Mouse (Mus musculus) MEL-GATA-1-ER (cell line): ENCODE measurements around the gene Hcn2.
"Not testable (repeated sequence)": the region's sequence is repeated elsewhere in the genome, so short reads cannot be mapped to it uniquely, and the experiment has no call there.

Source experiments
- DNase-seq: peaks from one replicate; pipeline ENCODE4 v3.0.0-alpha.2; 2012; ENCODE audit warnings: low read depth; ENCODE audit errors: extremely low read depth

Gene Hcn2

GRCm38 (mm10) chr10:79743161-79743560, 26.7 kb downstream of the Hcn2 start:
- DNase-seq = no peak

- no peak for DNase-seq
Measured at GRCm38 (mm10) chr10:79743650-79744365, 27.4 kb downstream of the Hcn2 start.

- no peak for DNase-seq
Measured at GRCm38 (mm10) chr10:79745411-79745810, 29.0 kb downstream of the Hcn2 start.

- DNase-seq = peak; percentile 98
Measured at GRCm38 (mm10) chr10:79745898-79746773, 29.7 kb downstream of the Hcn2 start, which contains the start of gene Polrmt. Gene Polrmt, minus strand, starts transcription at chr10:79746581.

DNA sequence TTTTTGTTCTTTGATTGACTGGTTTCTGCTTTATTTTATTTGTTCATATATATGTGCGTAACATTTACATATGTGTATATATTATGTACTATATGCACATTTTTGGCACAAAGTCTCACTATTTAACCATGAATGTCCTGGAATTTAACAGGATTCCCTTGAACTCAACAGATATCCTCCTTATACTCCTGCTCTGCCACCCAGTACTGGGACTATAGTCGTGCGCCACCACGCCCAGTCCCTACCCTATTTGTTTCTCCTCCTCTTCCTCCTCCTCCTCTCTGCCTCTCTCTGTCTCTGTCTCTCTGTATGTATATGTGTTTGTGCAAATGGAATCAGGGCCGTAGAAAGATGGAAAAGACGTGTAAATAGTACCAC, 30.3 kb downstream of the Hcn2 start:
- no peak for DNase-seq

- DNase-seq = no peak
Measured at GRCm38 (mm10) chr10:79748496-79748895, 32.1 kb downstream of the Hcn2 start.

- DNase-seq = no peak
Measured at GRCm38 (mm10) chr10:79754856-79755516, 38.6 kb downstream of the Hcn2 start, which contains the start of gene Fgf22. Gene Fgf22, plus strand, starts transcription at chr10:79755076.

DNA sequence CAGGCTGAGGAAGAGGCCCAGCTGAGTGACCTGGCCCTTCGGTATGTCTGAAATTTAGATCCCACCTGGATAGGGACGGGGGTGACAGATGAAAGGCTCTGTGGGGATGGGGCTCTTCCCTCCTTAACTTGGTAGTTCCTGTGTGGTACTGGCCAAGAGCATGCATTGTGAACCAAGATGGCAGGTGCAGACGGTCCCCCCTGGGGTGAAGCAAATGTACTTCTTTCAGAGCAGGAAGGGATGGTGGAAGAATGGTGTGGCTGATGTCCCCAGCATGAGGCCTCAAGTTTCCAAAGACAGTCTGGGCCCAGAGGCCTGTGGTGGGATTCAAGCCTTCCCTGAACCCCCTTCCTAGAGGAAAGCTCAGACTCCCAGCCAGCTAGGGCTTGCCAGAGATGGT, 39.4 kb downstream of the Hcn2 start:
- DNase-seq = no peak

DNA sequence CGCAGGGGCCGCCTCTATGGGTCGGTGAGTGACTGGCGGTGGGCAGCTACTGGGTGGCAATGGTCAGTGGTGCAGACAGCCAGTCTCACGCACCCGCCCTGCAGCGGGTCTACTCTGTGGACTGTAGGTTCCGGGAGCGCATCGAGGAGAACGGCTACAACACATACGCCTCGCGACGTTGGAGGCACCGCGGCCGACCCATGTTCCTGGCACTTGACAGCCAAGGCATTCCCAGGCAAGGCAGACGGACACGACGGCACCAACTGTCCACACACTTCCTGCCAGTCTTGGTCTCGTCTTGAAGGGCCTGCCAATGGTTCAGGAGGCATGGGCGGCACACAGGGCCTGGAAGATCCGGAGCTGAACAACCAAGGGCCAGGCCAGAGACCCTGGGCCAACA, 40.2 kb downstream of the Hcn2 start:
- DNase-seq = no peak

GRCm38 (mm10) chr10:79759675-79760074, 43.2 kb downstream of the Hcn2 start:
- DNase-seq = not testable (repeated sequence)

- no peak for DNase-seq
Measured at GRCm38 (mm10) chr10:79760603-79761143, 44.2 kb downstream of the Hcn2 start.

DNA sequence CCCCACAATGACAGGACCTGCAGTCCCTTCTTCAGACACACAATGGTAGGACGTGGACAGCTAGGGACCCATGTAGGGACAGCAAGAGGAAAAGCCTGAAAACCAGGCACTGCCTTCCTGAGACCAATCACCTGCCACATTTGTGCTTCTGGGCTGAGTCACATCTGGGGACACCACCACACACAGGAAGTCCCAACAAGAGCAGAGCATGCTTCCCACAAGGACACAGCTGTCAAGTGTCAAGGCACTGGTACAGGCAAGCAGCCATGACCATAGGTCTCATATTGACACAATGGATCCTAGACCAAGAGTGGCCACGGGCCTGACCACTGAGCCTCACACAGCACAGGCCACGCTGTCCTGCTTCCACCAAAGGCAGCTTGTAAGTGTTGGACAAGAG, 46.4 kb downstream of the Hcn2 start:
- DNase-seq = no peak

GRCm38 (mm10) chr10:79764234-79764633, 47.8 kb downstream of the Hcn2 start:
- DNase-seq = no peak

DNA sequence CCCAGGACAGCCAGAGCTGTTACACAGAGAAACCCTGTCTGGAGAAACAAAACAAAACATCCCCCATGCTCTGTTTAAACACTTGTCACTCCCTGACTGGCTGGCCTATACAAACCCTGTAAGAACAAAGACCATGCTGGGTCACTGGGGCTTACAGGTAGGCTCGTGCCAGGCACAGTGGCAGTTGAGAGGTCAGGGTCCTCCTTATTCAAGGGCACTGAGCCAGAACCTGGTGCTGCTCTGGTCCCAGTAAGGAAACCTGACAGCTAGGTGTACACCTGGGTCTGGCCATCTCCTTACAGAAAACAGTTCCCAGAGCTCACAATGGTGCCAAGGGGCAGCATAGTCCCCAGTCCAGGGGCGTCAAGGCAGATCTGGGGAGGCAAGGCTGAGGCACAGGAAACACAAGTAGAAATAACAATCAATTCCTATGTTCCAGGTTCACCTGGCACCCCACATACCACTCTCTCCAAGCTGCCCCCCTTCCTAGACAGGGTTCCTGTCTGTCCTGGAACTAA, 48.9 kb downstream of the Hcn2 start:
- no peak for DNase-seq

GRCm38 (mm10) chr10:79766001-79766507, 49.6 kb downstream of the Hcn2 start:
- DNase-seq = no peak

GRCm38 (mm10) chr10:79766508-79767325, 50.3 kb downstream of the Hcn2 start, which contains the start of gene Rnf126:
Gene Rnf126, minus strand, starts transcription at chr10:79766952.
- DNase-seq = peak; percentile 97

- DNase-seq = peak; percentile 67
Measured at GRCm38 (mm10) chr10:79767372-79768244, 51.2 kb downstream of the Hcn2 start.

GRCm38 (mm10) chr10:79768400-79768799, 52.0 kb downstream of the Hcn2 start:
- no peak for DNase-seq

DNA sequence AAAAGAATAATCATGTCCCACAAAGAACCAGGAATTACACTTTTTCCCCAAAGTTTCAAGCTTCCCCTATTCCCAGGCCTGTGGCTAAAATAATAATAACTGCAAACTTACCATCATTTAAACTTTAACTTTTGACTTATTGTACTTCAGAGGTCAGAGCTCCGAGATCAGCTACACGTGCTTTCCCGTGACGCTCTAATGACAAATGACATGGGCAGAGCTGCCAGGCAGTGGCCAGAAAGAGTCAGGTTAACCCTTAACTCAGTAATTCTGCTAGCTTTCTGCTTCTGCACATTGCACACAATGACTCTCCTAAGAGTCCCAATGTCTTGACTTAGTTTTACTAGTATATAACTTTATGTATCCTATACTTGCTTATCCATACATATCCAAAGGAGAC, 52.9 kb downstream of the Hcn2 start:
- no peak for DNase-seq
